Mouse (Mus musculus) liver, embryonic 14.5 days (tissue): ENCODE measurements at regions not wholly inside any gene's neighbourhood (a gene's known extent, or its start where the extent isn't known, plus 50 kb on each side); places are given as distances from the start of the nearest gene placed in this dataset.

ENCODE experiments used
- ATAC-seq: fragments of 200-750 bp; cut with Nextera tagmentation; 2 replicates; pipeline ENCODE4 v1.8.0; 2017; ENCODE audit warnings: moderate number of reproducible peaks, mild to moderate bottlenecking, moderate library complexity; ENCODE audit not compliant: insufficient read depth
- DNase-seq, 3 experiments: peaks; one replicate each; pipeline ENCODE4 v3.0.0-alpha.2; 2012 to 2013; ENCODE audit warnings: low read depth in 3 of 3, low spot score in 3 of 3
- H3K27ac ChIP-seq: fragments of 300-500 bp; sonication (generic); 2 replicates; pipeline ENCODE4 v1.5.1; 2014; ENCODE audit warnings: moderate library complexity, mild to moderate bottlenecking, control low read depth, inconsistent platforms
- H3K27me3 ChIP-seq: fragments of 300-500 bp; sonication (generic); 2 replicates; pipeline ENCODE4 v1.6.1; 2014; ENCODE audit warnings: mild to moderate bottlenecking, low read length, moderate library complexity; ENCODE audit not compliant: control insufficient read depth, insufficient read depth
- H3K36me3 ChIP-seq: fragments of 300-500 bp; sonication (generic); replicated peaks from 2 replicates; pipeline ENCODE4 v1.6.1; 2014; ENCODE audit warnings: low read depth; ENCODE audit not compliant: control insufficient read depth, insufficient read depth
- H3K4me1 ChIP-seq, 2 experiments: fragments of 200-500 bp in 1 of 2; fragments of 300-500 bp in 1 of 2; sonication (generic) in 1 of 2; replicated peaks; 2 replicates each; pipeline ENCODE4 v1.6.1; 2012 to 2014; ENCODE audit warnings: antibody characterized with exemption in 1 of 2, inconsistent platforms in 1 of 2, low read length in 1 of 2; ENCODE audit not compliant: control insufficient read depth in 2 of 2, insufficient read depth in 2 of 2
- H3K4me2 ChIP-seq: fragments of 300-500 bp; sonication (generic); 2 replicates; pipeline ENCODE4 v1.6.1; 2014; ENCODE audit warnings: low read depth, mild to moderate bottlenecking, control low read depth, moderate library complexity
- H3K4me3 ChIP-seq, 2 experiments: fragments of 200-500 bp in 1 of 2; fragments of 300-500 bp in 1 of 2; sonication (generic) in 1 of 2; 2 replicates each; pipeline ENCODE4 v1.5.1; 2012 to 2014; ENCODE audit warnings: low read depth in 2 of 2, low read length in 2 of 2, mild to moderate bottlenecking in 2 of 2, control low read depth in 1 of 2, inconsistent platforms in 1 of 2, moderate library complexity in 1 of 2; ENCODE audit not compliant: insufficient read depth in 1 of 2
- H3K9ac ChIP-seq: fragments of 300-500 bp; sonication (generic); replicated peaks from 2 replicates; pipeline ENCODE4 v1.6.1; 2014; ENCODE audit warnings: mild to moderate bottlenecking, control low read depth, moderate library complexity
- H3K9me3 ChIP-seq: fragments of 300-500 bp; sonication (generic); 2 replicates; pipeline ENCODE4 v1.6.1; 2016; ENCODE audit warnings: low read length, mixed read lengths; ENCODE audit not compliant: control insufficient read depth
- CTCF ChIP-seq: IDR thresholded peaks from 2 replicates; pipeline ENCODE4 v1.5.1; 2016; ENCODE audit warnings: antibody characterized with exemption, low read depth, control low read depth
- EP300 ChIP-seq: IDR thresholded peaks from 2 replicates; pipeline ENCODE4 v1.6.1; 2016; ENCODE audit warnings: antibody characterized with exemption, low read depth
- WGBS: fragments of 180-500 bp; shearing (Covaris S2); extraction: QIAGEN DNeasy Blood & Tissue Kit; methylation state at CpG from one replicate; pipeline ENCODE4 v1.1.7; 2014; ENCODE audit not compliant: insufficient replicate concordance; 5-methylcytosine and 5-hydroxymethylcytosine counted together

GRCm38 (mm10) chr17:75892156-75892555, 340.4 kb upstream of the Fam98a start:
- WGBS = 63% methylated on average over 4 of the region's 4 CpGs
- Histone ChIP-seq H3K36me3 (no peaks in the 10 kb centered on the region), H3K9ac (no peak overlapping the region), H3K4me1 (no peaks in the 10 kb centered on the region), H3K27me3 (no peaks in the 10 kb centered on the region), H3K4me2 (no peak overlapping the region), H3K27ac (no peak overlapping the region), H3K4me3 (no peak overlapping the region), H3K9me3 (no peaks in the 10 kb centered on the region)
- TF ChIP-seq CTCF (no peak), EP300 (no peak)
- ATAC-seq (no peak), DNase-seq (no peak)

- no peaks in the 10 kb centered on the region for H3K9me3 ChIP-seq
- no peak overlapping the region for H3K9ac ChIP-seq
- no peak overlapping the region for H3K4me3 ChIP-seq
- TF ChIP-seq CTCF = no peak
- DNase-seq (no peak), ATAC-seq (no peak)
- H3K4me1 ChIP-seq = no peaks in the 10 kb centered on the region
- no peaks in the 10 kb centered on the region for H3K36me3 ChIP-seq
- WGBS = 54% methylated on average over 4 of the region's 4 CpGs
- H3K4me2 ChIP-seq = no peak overlapping the region
- H3K27me3 ChIP-seq = no peaks in the 10 kb centered on the region
- H3K27ac ChIP-seq = no peak overlapping the region
These were observed 339.8 kb upstream of the Fam98a start for GRCm38 (mm10) chr17:75891564-75891963.

DNA sequence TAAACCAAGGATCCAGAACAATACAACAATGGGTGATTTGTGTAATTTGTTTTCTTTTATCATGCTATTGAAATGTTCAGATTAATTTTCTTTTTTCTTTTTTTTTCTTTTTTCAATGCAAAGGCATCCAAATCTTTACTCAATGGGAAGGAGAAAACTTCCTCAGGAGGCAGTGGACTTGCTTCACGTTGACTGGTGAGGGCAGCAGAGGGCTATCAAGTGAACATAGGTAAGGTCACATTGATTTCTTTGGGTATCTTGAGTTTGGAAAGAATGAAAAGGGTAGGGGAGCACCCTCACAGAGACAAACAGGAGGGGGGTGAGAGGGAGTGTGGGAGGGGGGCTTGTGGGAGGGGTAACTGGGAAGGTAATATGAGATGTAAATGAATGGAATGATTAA, 326.1 kb upstream of the Fam98a start:
- Histone ChIP-seq H3K9me3 (no peaks in the 10 kb centered on the region), H3K4me3 (no peak overlapping the region), H3K9ac (no peak overlapping the region), H3K4me2 (no peak overlapping the region), H3K27me3 (no peaks in the 10 kb centered on the region), H3K27ac (no peak overlapping the region), H3K4me1 (no peaks in the 10 kb centered on the region), H3K36me3 (no peaks in the 10 kb centered on the region)
- ATAC-seq (no peak), DNase-seq (no peak)
- peak; percentile 21; the same call in 1 of the 2 replicates for TF ChIP-seq CTCF
- TF ChIP-seq EP300 = no peak
- 24% methylated on average over 1 of the region's 1 CpGs for WGBS

DNA sequence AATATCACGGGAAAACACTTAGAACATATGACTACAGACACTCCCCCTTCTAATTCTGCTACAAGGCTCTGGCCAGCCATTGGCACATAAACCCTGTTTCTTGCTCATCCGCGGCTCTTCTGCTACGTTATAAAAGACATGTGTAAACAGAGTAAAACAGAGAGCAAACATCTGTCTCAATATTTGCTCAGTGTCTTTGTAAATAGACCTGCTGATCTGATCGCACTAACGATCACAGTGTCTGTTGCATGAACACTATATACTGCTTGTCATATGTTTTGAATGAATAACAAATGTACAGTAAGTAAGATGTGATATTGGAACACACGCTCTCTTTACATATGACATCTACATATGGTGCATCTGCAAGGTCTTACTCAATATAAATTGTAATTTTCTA, 325.1 kb upstream of the Fam98a start:
- no peaks in the 10 kb centered on the region for H3K36me3 ChIP-seq
- no peak overlapping the region for H3K4me3 ChIP-seq
- no peaks in the 10 kb centered on the region for H3K9me3 ChIP-seq
- TF ChIP-seq EP300 = no peak
- no peak for TF ChIP-seq CTCF
- DNase-seq = no peak
- no peak overlapping the region for H3K27ac ChIP-seq
- H3K27me3 ChIP-seq = no peaks in the 10 kb centered on the region
- 59% methylated on average over 7 of the region's 7 CpGs for WGBS
- no peak overlapping the region for H3K4me2 ChIP-seq
- H3K4me1 ChIP-seq = no peaks in the 10 kb centered on the region
- no peak overlapping the region for H3K9ac ChIP-seq
- no peak for ATAC-seq

DNA sequence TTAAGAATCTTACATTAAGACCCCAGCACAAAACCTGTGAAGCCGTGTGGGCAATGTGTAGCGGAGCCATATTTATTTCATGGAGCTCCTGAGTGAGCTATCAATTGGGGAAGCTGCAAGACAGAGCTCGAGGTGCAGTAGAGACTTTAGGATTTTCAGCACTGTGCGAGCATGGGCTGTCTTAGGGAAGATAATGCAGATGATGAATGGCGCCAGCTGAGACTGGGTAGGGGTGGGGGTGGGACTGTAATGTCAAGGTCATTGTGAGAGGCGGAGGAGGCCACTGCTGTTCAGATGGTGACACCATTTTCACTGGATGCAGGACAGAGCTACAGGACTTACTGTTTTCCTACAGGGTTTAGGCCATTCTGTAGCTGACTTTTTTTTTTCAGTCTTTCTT, 322.8 kb upstream of the Fam98a start:
- DNase-seq = no peak
- TF ChIP-seq EP300 (no peak), CTCF (no peak)
- Histone ChIP-seq H3K9me3 (no peaks in the 10 kb centered on the region), H3K4me3 (no peak overlapping the region), H3K9ac (no peak overlapping the region), H3K36me3 (no peaks in the 10 kb centered on the region), H3K27ac (no peak overlapping the region), H3K4me2 (no peak overlapping the region), H3K4me1 (no peaks in the 10 kb centered on the region), H3K27me3 (no peaks in the 10 kb centered on the region)
- WGBS = 59% methylated on average over 6 of the region's 6 CpGs
- ATAC-seq = no peak
